Mouse (Mus musculus) sigmoid colon, adult 10 weeks (tissue): ENCODE measurements around the gene Cct6b. TPM values are rescaled to one million over a fixed set of nuclear protein-coding genes. Genes with fewer than 3 reads are reported as not detected.

Experiments
- polyA plus RNA-seq: library from polyadenylated mRNA; stranded (reverse); fragments of 350-450 nt; fragmentation: Illumina TruSeq; extraction: RNeasy Lipid Tissue Mini Kit (QIAGEN cat#74804); gene quantifications from one replicate; pipeline ENCODE4 v1.2.3, GENCODE M21; 2014; ENCODE audit warnings: low read depth, low replicate concordance

Gene Cct6b
- polyA plus RNA-seq = 0.47 TPM

DNA sequence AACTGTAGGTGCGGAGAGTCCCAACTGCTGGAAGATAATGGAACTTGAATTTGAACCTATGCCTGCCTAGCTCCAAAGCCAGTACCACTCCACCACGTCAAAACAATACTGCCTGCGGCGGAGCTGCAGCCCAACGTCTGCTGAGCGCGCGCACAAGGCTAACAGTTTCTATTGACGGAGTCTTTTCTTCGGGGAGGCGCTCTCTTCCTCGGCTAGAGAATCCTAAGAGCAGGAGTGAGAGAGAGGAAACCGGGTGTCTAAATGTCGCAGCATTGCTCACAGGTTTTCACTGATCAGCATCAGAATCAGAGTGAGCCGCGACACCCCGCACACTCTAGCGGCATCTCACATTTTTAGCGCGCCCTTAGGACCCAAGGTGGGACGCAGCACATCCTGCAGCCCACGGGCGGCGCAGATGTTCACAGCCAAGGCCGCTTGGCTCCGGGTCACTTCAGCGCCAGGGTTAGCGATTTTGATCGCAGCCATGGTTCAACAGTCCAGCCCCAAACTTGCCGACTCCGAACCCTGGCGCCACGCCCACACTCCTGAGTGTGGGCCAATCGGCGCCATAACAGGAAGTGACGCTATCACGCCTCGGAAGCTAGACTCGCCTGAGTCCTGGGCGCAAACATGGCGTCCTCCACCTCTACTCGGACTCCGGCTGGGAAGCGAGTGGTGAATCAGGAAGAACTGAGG lies at the start of gene Cct6b, which contains the start of gene Zfp830:
TSS of gene Cct6b (minus strand) at position 580 of the 696 bp plus-strand sequence.
TSS of gene Zfp830 (plus strand) at position 604 of the 696 bp plus-strand sequence.

GRCm38 (mm10) chr11:82780983-82781903 lies 17.1 kb upstream of the Cct6b start, which contains the start of gene Lig3:
TSS of gene Lig3 (plus strand) at chr11:82781108.

Other genes starting within 250 kb of the Cct6b start
- gene Zfp830, start within 50 bp of the Cct6b start, polyA plus RNA-seq = 20.2 TPM
- 21.7 TPM for gene Lig3, start 16.8 kb upstream of the Cct6b start, polyA plus RNA-seq
- 41.4 TPM for gene Rffl, start 106.9 kb upstream of the Cct6b start, polyA plus RNA-seq
- gene Rad51d, start 126.3 kb upstream of the Cct6b start, polyA plus RNA-seq = 11.1 TPM
- gene Fndc8, start 127.8 kb upstream of the Cct6b start, polyA plus RNA-seq = not detected
- 5.7 TPM for gene Nle1, start 144.1 kb upstream of the Cct6b start, polyA plus RNA-seq
- 0.50 TPM for gene Unc45b, start 146.2 kb upstream of the Cct6b start, polyA plus RNA-seq
- 16.6 TPM for gene Slfn5, start 187.0 kb upstream of the Cct6b start, polyA plus RNA-seq
- gene Slfn9, start 227.5 kb upstream of the Cct6b start, polyA plus RNA-seq = 35.1 TPM